In genomic region chr13:83728421-83729010, GRCm38 (mm10) we compare ENCODE assay signal across 11 mouse cellular contexts.
DNase-seq lines count a peak whose midpoint lies in the region; ATAC-seq and TF ChIP-seq lines count a peak whose summit lies in the region.
"Had no signal": no experiment of that assay in that cellular context is flagged by ENCODE, and none has a peak within 500 bp of the region (broad histone marks: within the 10 kb centered on the region; RNA-seq: fewer than 3 reads in every experiment).

No protein-coding gene starts in this region.

- no peak for TF ChIP-seq EP300 in stomach, postnatal 0 days (optimal IDR thresholded peaks at IDR 0.05)

- H3K27ac ChIP-seq in neural tube, embryonic 11.5 days (ENCODE audit: low read depth, low read length): peak overlapping the region; percentile 100
- H3K27ac ChIP-seq in forebrain, embryonic 15.5 days (replicated peaks): peak overlapping the region; percentile 100
- H3K27ac ChIP-seq in midbrain, embryonic 13.5 days: peak overlapping the region; percentile 100
- no peak overlapping the region for H3K27ac ChIP-seq in stomach, postnatal 0 days (replicated peaks)
- no peak overlapping the region for H3K27ac ChIP-seq in gastrocnemius, adult 2 months
- H3K27ac ChIP-seq: stomach, embryonic 15.5 days had no signal

- ATAC-seq in neural tube, embryonic 11.5 days (ENCODE audit: insufficient read depth, low FRiP score, low TSS enrichment): no peak
- ATAC-seq in forebrain, embryonic 15.5 days (replicated peaks): no peak
- ATAC-seq in midbrain, embryonic 13.5 days: no peak
- no peak for ATAC-seq in stomach, postnatal 0 days (ENCODE audit: low FRiP score, low TSS enrichment)

- DNase-seq in neural tube, embryonic 11.5 days (ENCODE audit: low spot score): peak; percentile 15
- DNase-seq in neural tube, embryonic 10.5 days (ENCODE audit: extremely low spot score, low spot score): no peak
- DNase-seq in stomach, postnatal 0 days (ENCODE audit: low spot score): no peak
- DNase-seq in urinary bladder, adult 18-20 months (ENCODE audit: low spot score in 2 of 2): no peak
- DNase-seq in gastrocnemius, adult 2 months: no peak
- DNase-seq: adrenal gland, adult 2 months; gastrocnemius, postnatal 10 days; kidney, adult 18-20 months had no signal

- H3K4me3 ChIP-seq in neural tube, embryonic 11.5 days (ENCODE audit: low read depth, low read length): peak overlapping the region; percentile 61
- peak overlapping the region; percentile 78 for H3K4me3 ChIP-seq in forebrain, embryonic 15.5 days
- peak overlapping the region; percentile 76 for H3K4me3 ChIP-seq in midbrain, embryonic 13.5 days (replicated peaks)
- H3K4me3 ChIP-seq in stomach, postnatal 0 days (ENCODE audit: low read depth, low read length): no peak overlapping the region
- H3K4me3 ChIP-seq in gastrocnemius, adult 2 months: no peak overlapping the region

- peaks cover 11% of the 10 kb centered on the region for H3K27me3 ChIP-seq in neural tube, embryonic 11.5 days (ENCODE audit: control insufficient read depth, insufficient read depth, low read length)
- H3K27me3 ChIP-seq in forebrain, embryonic 15.5 days: no peaks in the 10 kb centered on the region
- peaks cover 3% of the 10 kb centered on the region; the same call in 1 of the 2 replicates for H3K27me3 ChIP-seq in midbrain, embryonic 13.5 days
- peaks cover 33% of the 10 kb centered on the region for H3K27me3 ChIP-seq in stomach, postnatal 0 days (ENCODE audit: control insufficient read depth, insufficient read depth, low read length)

- H3K4me2 ChIP-seq in neural tube, embryonic 11.5 days (ENCODE audit: low read depth): peak overlapping the region; percentile 55
- H3K4me2 ChIP-seq in forebrain, embryonic 15.5 days (replicated peaks): peak overlapping the region; percentile 65
- peak overlapping the region; percentile 74 for H3K4me2 ChIP-seq in midbrain, embryonic 13.5 days (replicated peaks)
- no peak overlapping the region for H3K4me2 ChIP-seq in stomach, postnatal 0 days (replicated peaks; ENCODE audit: low read depth)

- H3K36me3 ChIP-seq in neural tube, embryonic 11.5 days (ENCODE audit: control insufficient read depth, insufficient read depth, low read length): no peaks in the 10 kb centered on the region
- H3K36me3 ChIP-seq in forebrain, embryonic 15.5 days: no peaks in the 10 kb centered on the region
- 0 out of 2 replicates have a peak, but pooled peaks cover 7% of the 10 kb centered on the region for H3K36me3 ChIP-seq in midbrain, embryonic 13.5 days
- H3K36me3 ChIP-seq in stomach, postnatal 0 days (ENCODE audit: control insufficient read depth, insufficient read depth, low read length): no peaks in the 10 kb centered on the region
- H3K36me3 ChIP-seq: stomach, embryonic 15.5 days had no signal

- H3K9me3 ChIP-seq in neural tube, embryonic 11.5 days (ENCODE audit: control insufficient read depth, low read length): no peaks in the 10 kb centered on the region
- no peaks in the 10 kb centered on the region for H3K9me3 ChIP-seq in forebrain, embryonic 15.5 days
- H3K9me3 ChIP-seq in midbrain, embryonic 13.5 days: no peaks in the 10 kb centered on the region
- H3K9me3 ChIP-seq in stomach, postnatal 0 days (ENCODE audit: control insufficient read depth, low read length): no peaks in the 10 kb centered on the region
- H3K9me3 ChIP-seq: stomach, embryonic 15.5 days had no signal

- H3K9ac ChIP-seq in neural tube, embryonic 11.5 days (ENCODE audit: low read length): peak overlapping the region; percentile 86
- H3K9ac ChIP-seq in forebrain, embryonic 15.5 days (replicated peaks): peak overlapping the region; percentile 100
- H3K9ac ChIP-seq in midbrain, embryonic 13.5 days (replicated peaks): peak overlapping the region; percentile 100
- H3K9ac ChIP-seq in stomach, postnatal 0 days (ENCODE audit: low read length): no peak overlapping the region
- H3K9ac ChIP-seq: stomach, embryonic 15.5 days had no signal

- H3K4me1 ChIP-seq in neural tube, embryonic 11.5 days (ENCODE audit: control insufficient read depth, insufficient read depth, low read length): no peaks in the 10 kb centered on the region
- no peaks in the 10 kb centered on the region for H3K4me1 ChIP-seq in forebrain, embryonic 15.5 days
- no peaks in the 10 kb centered on the region for H3K4me1 ChIP-seq in midbrain, embryonic 13.5 days (replicated peaks)
- no peaks in the 10 kb centered on the region for H3K4me1 ChIP-seq in stomach, postnatal 0 days (replicated peaks; ENCODE audit: control insufficient read depth, insufficient read depth)

- intact Hi-C loops in gastrocnemius, adult 2 months (cut with DNase I): no loop called here

- no peak for TF ChIP-seq CTCF in stomach, postnatal 0 days (IDR thresholded peaks at IDR 0.05; ENCODE audit: low read depth)
- TF ChIP-seq CTCF in gastrocnemius, adult 2 months (IDR thresholded peaks at IDR 0.05): no peak

- 7% methylated on average over 5 of the region's 5 CpGs for WGBS in neural tube, embryonic 11.5 days
- 2% methylated on average over 5 of the region's 5 CpGs for WGBS in forebrain, embryonic 15.5 days
- 2% methylated on average over 5 of the region's 5 CpGs for WGBS in midbrain, embryonic 13.5 days
- WGBS in stomach, postnatal 0 days: 14% methylated on average over 5 of the region's 5 CpGs

Comparison
In these comparisons a context has a peak if more than half of its experiments do, and no peak if none do; other contexts are left out.
1. H3K27ac ChIP-seq: peak in neural tube, embryonic 11.5 days (single experiment), forebrain, embryonic 15.5 days (single experiment) and midbrain, embryonic 13.5 days (single experiment); none in stomach, postnatal 0 days (single experiment) and gastrocnemius, adult 2 months (single experiment).
2. H3K4me3 ChIP-seq: peak in neural tube, embryonic 11.5 days (single experiment), forebrain, embryonic 15.5 days (single experiment) and midbrain, embryonic 13.5 days (single experiment); none in stomach, postnatal 0 days (single experiment) and gastrocnemius, adult 2 months (single experiment).